Mouse (Mus musculus) thymus, adult 2 months (tissue): ENCODE measurements around the gene Cxcl10.

Experiments
- CTCF ChIP-seq: fragments of 200-500 bp; IDR thresholded peaks from 2 replicates; pipeline ENCODE4 v1.5.1; 2012; ENCODE audit warnings: mild to moderate bottlenecking, control low read depth, low read length, moderate library complexity, borderline replicate concordance; ENCODE audit not compliant: control insufficient read depth, poor library complexity, insufficient read depth; ENCODE audit errors: extremely low read depth
- POLR2A ChIP-seq: fragments of 200-500 bp; IDR thresholded peaks from 2 replicates; pipeline ENCODE4 v1.6.1; 2012; ENCODE audit warnings: mild to moderate bottlenecking, low read length, control low read depth, moderate library complexity; ENCODE audit not compliant: control insufficient read depth, poor library complexity, insufficient read depth; ENCODE audit errors: extremely low read depth

DNA sequence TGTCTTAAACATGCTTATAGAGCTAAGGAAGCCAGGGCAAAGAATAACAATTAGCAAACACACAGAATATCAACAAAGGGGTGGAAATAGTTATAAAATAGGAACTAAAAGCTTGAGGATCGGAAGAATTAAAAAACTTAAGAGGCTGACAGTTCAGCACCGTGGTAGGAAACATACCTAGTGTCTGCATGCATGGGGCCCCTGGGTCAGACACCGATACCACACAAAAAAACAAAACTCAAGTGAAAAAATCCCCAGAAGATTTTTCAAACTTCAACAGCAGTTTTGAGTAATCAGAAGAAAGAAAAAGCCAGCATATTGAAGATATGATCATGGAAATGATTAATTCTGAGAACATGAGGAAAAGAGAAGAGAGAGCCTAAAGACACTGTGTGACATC is 11.9 kb downstream of the Cxcl10 start:
- TF ChIP-seq CTCF = no peak
- no peak for TF ChIP-seq POLR2A
